ENCODE assay signal across 10 mouse cellular contexts in genomic region chr2:150362878-150363229, GRCm38 (mm10). TPM values are rescaled to one million over a fixed set of nuclear protein-coding genes. Genes with fewer than 3 reads are reported as not detected.
A peak's percentile ranks its signal among the peaks of the same experiment; 100 is the strongest.
DNase-seq lines count a peak whose midpoint lies in the region; ATAC-seq and TF ChIP-seq lines count a peak whose summit lies in the region.
"Had no signal": no experiment of that assay in that cellular context is flagged by ENCODE, and none has a peak within 500 bp of the region (broad histone marks: within the 10 kb centered on the region; RNA-seq: fewer than 3 reads in every experiment).

No protein-coding gene starts in this region.

- no peaks in the 10 kb centered on the region for H3K4me1 ChIP-seq in heart, embryonic 14.5 days (ENCODE audit: control insufficient read depth in 2 of 2, insufficient read depth in 2 of 2, low read length in 2 of 2)
- no peaks in the 10 kb centered on the region for H3K4me1 ChIP-seq in G1E (ENCODE audit: insufficient read depth, low read depth, low read length)
- peaks cover 3% of the 10 kb centered on the region; the same call in 1 of the 2 replicates for H3K4me1 ChIP-seq in hindbrain, embryonic 12.5 days
- no peaks in the 10 kb centered on the region for H3K4me1 ChIP-seq in midbrain, embryonic 10.5 days

- ATAC-seq in heart, embryonic 14.5 days (ENCODE audit: insufficient number of reproducible peaks, insufficient read depth, low FRiP score, low read depth) = peak; percentile 43; the same call in 1 of the 2 replicates
- no peak for ATAC-seq in G1E (ENCODE audit: extremely low read depth, insufficient number of reproducible peaks, low FRiP score, poor library complexity, severe bottlenecking)
- peak; percentile 72 for ATAC-seq in hindbrain, embryonic 12.5 days (ENCODE audit: low FRiP score)

- no peaks in the 10 kb centered on the region for H3K27me3 ChIP-seq in heart, embryonic 14.5 days (ENCODE audit: control insufficient read depth, insufficient read depth, low read length)
- no peaks in the 10 kb centered on the region for H3K27me3 ChIP-seq in G1E (ENCODE audit: insufficient read depth, low read length)
- no peaks in the 10 kb centered on the region for H3K27me3 ChIP-seq in hindbrain, embryonic 12.5 days
- H3K27me3 ChIP-seq in midbrain, embryonic 10.5 days (ENCODE audit: low read depth, poor library complexity, severe bottlenecking) = no peaks in the 10 kb centered on the region

- H3K9me3 ChIP-seq in heart, embryonic 14.5 days (ENCODE audit: control insufficient read depth, low read length) = no peaks in the 10 kb centered on the region
- H3K9me3 ChIP-seq in G1E (replicated peaks) = no peaks in the 10 kb centered on the region
- H3K9me3 ChIP-seq in hindbrain, embryonic 12.5 days (replicated peaks) = no peaks in the 10 kb centered on the region
- H3K9me3 ChIP-seq in midbrain, embryonic 10.5 days (replicated peaks) = no peaks in the 10 kb centered on the region

- H3K36me3 ChIP-seq in heart, embryonic 14.5 days (ENCODE audit: control insufficient read depth, insufficient read depth, low read length) = no peaks in the 10 kb centered on the region
- no peaks in the 10 kb centered on the region for H3K36me3 ChIP-seq in G1E (replicated peaks)
- H3K36me3 ChIP-seq in hindbrain, embryonic 12.5 days = no peaks in the 10 kb centered on the region
- peaks cover 5% of the 10 kb centered on the region; the same call in 1 of the 2 replicates for H3K36me3 ChIP-seq in midbrain, embryonic 10.5 days

- peak overlapping the region; percentile 64 to 83 for H3K4me3 ChIP-seq in heart, embryonic 14.5 days (ENCODE audit: control insufficient read depth in 1 of 2, insufficient read depth in 1 of 2, low read depth in 1 of 2, low read length in 2 of 2)
- peak overlapping the region; percentile 65; the same call in 1 of the 2 replicates for H3K4me3 ChIP-seq in G1E (ENCODE audit: low read depth, low read length)
- peak overlapping the region; percentile 62 for H3K4me3 ChIP-seq in hindbrain, embryonic 12.5 days
- peak overlapping the region; percentile 71 for H3K4me3 ChIP-seq in midbrain, embryonic 10.5 days

- peak overlapping the region in 1 of 2 experiments; percentile 82; a peak in 2 of 4 replicates for H3K27ac ChIP-seq in heart, embryonic 14.5 days (replicated peaks in 1 of 2; ENCODE audit: control insufficient read depth in 1 of 2, insufficient read depth in 1 of 2, low read depth in 2 of 2, low read length in 2 of 2)
- peak overlapping the region; percentile 89 for H3K27ac ChIP-seq in hindbrain, embryonic 12.5 days
- peak overlapping the region; percentile 92 for H3K27ac ChIP-seq in midbrain, embryonic 10.5 days (replicated peaks)

- no peak for TF ChIP-seq CTCF in G1E (IDR thresholded peaks at IDR 0.05; ENCODE audit: low read depth, low read length)

- no peak for DNase-seq in heart, adult 18-20 months
- DNase-seq in G1E (ENCODE audit: low spot score) = no peak
- no peak for DNase-seq in midbrain, embryonic 10.5 days (ENCODE audit: low spot score)
- no peak for DNase-seq in gastrocnemius, postnatal 4 days (ENCODE audit: low spot score in 2 of 2)
- no peak for DNase-seq in cerebellum, adult 11-12 months
- DNase-seq in cerebellum, adult 9-11 months = no peak

- H3K4me2 ChIP-seq in heart, embryonic 14.5 days (ENCODE audit: low read length) = peak overlapping the region; percentile 61
- H3K4me2 ChIP-seq in hindbrain, embryonic 12.5 days (replicated peaks) = peak overlapping the region; percentile 50

- H3K9ac ChIP-seq in heart, embryonic 14.5 days (ENCODE audit: low read length) = peak overlapping the region; percentile 82
- H3K9ac ChIP-seq in hindbrain, embryonic 12.5 days = 0 out of 2 replicates have a peak overlapping the region, but pooled peaks have one; percentile 70

- WGBS in heart, embryonic 14.5 days = 10% methylated on average over 4 of the region's 4 CpGs
- 23% methylated on average over 4 of the region's 4 CpGs for WGBS in hindbrain, embryonic 12.5 days
- 16% methylated on average over 4 of the region's 4 CpGs for WGBS in midbrain, embryonic 10.5 days

RNA-seq across cellular contexts. Expression of gene 3300002I08Rik, which starts 0.3 kb away (rescaled TPM):
- 4.5 and 4.6 TPM in 2 replicates for polyA plus RNA-seq in heart, embryonic 14.5 days (2014; fragmentation: Nextera tagmentation; extraction: Ambion mirVana)
- total RNA-seq in heart, adult 18-20 months (2021) = 1 to 10 TPM; 1.8 to 3.7 TPM
- not detected in 2 replicates for total RNA-seq in G1E (2014; fragmentation: Nextera tagmentation)
- 0.41 and 1.0 TPM in 2 replicates for total RNA-seq in G1E (2017)
- not detected in 2 replicates for polyA plus RNA-seq in G1E (2012)
- polyA plus RNA-seq in hindbrain, embryonic 12.5 days (2016; fragmentation: Nextera tagmentation; extraction: Ambion mirVana) = 13.0 and 14.1 TPM in 2 replicates
- polyA plus RNA-seq in midbrain, embryonic 10.5 days (2016; fragmentation: Nextera tagmentation; extraction: Ambion mirVana) = 9.0 and 10.5 TPM in 2 replicates
- 1 to 10 TPM; 3.2 to 3.7 TPM for total RNA-seq in gastrocnemius, postnatal 4 days (2021)
- total RNA-seq: MEL had no signal

RNA-seq across cellular contexts. Expression of gene Gm10130, which starts 39.4 kb away (rescaled TPM):
- polyA plus RNA-seq in heart, embryonic 14.5 days (2014; fragmentation: Nextera tagmentation; extraction: Ambion mirVana) = not detected in 2 replicates
- 1 to 10 TPM; 2.0 to 2.6 TPM for total RNA-seq in heart, adult 18-20 months (2021)
- total RNA-seq in G1E (2014; fragmentation: Nextera tagmentation) (4.8 TPM in 1 of 2 replicates, not detected in the other), G1E (2017) (8.7 and 11.0 TPM in 2 replicates)
- polyA plus RNA-seq in G1E (2012) = not detected in 2 replicates
- polyA plus RNA-seq in hindbrain, embryonic 12.5 days (2016; fragmentation: Nextera tagmentation; extraction: Ambion mirVana) = 1.3 and 3.1 TPM in 2 replicates
- polyA plus RNA-seq in midbrain, embryonic 10.5 days (2016; fragmentation: Nextera tagmentation; extraction: Ambion mirVana) = 1.7 and 2.8 TPM in 2 replicates
- 1 to 10 TPM; 2.0 to 2.5 TPM for total RNA-seq in gastrocnemius, postnatal 4 days (2021)
- polyA plus RNA-seq: gonadal fat pad, adult 2 months had no signal
